Comparison of ENCODE assay signal across 28 mouse cellular contexts in genomic region chr13:93871681-93872080, GRCm38 (mm10).
DNase-seq lines count a peak whose midpoint lies in the region; ATAC-seq and TF ChIP-seq lines count a peak whose summit lies in the region.
"Had no signal": no experiment of that assay in that cellular context is flagged by ENCODE, and none has a peak within 500 bp of the region (broad histone marks: within the 10 kb centered on the region; RNA-seq: fewer than 3 reads in every experiment).

No protein-coding gene starts in this region.

- WGBS in heart, adult 2 months: 56% methylated on average over 10 of the region's 10 CpGs
- 41% methylated on average over 10 of the region's 10 CpGs for WGBS in heart, embryonic 15.5 days

- ATAC-seq in heart, embryonic 15.5 days (replicated peaks; ENCODE audit: insufficient number of reproducible peaks, insufficient read depth, low FRiP score, low read depth): no peak
- ATAC-seq: forebrain, postnatal 0 days; inflammation-experienced regulatory T-cells, adult 6 months; liver, embryonic 12.5 days; midbrain, embryonic 16.5 days; Patski had no signal

- TF ChIP-seq POLR2A in heart, adult 2 months (IDR thresholded peaks at IDR 0.05; ENCODE audit: insufficient read depth, low read depth, low read length): no peak

- H3K4me2 ChIP-seq in heart, embryonic 15.5 days: no peak overlapping the region
- H3K4me2 ChIP-seq: hindbrain, embryonic 14.5 days; limb, embryonic 13.5 days; liver, embryonic 12.5 days; neural tube, embryonic 13.5 days had no signal

- H3K36me3 ChIP-seq in heart, adult 2 months (ENCODE audit: control insufficient read depth, insufficient read depth, low read length): no peaks in the 10 kb centered on the region
- no peaks in the 10 kb centered on the region for H3K36me3 ChIP-seq in heart, embryonic 15.5 days
- H3K36me3 ChIP-seq: G1E; liver, embryonic 12.5 days; midbrain, embryonic 10.5 days; neural tube, embryonic 13.5 days had no signal

- no peaks in the 10 kb centered on the region for H3K27me3 ChIP-seq in heart, adult 2 months (ENCODE audit: control insufficient read depth, insufficient read depth, low read length)
- H3K27me3 ChIP-seq in heart, embryonic 15.5 days: no peaks in the 10 kb centered on the region
- H3K27me3 ChIP-seq: CH12.LX; limb, embryonic 13.5 days; liver, embryonic 12.5 days; neural tube, embryonic 13.5 days; Patski had no signal

- DNase-seq in heart, adult 11 months: peak; percentile 76
- no peak for DNase-seq in heart, adult 2 months
- no peak for DNase-seq in heart, postnatal 4 days
- DNase-seq in right cerebral cortex, adult 18-20 months: peak; percentile 40
- no peak for DNase-seq in right cerebral cortex, postnatal 14 days
- DNase-seq in layer of hippocampus, adult 9-11 months: no peak
- DNase-seq: adrenal gland, postnatal 36 days; cerebellum, adult 11 months; cerebellum, adult 9-11 months; forebrain, postnatal 0 days; gastrocnemius, postnatal 10 days; kidney, adult 18-20 months; kidney, postnatal 4 days; lung, adult 18-20 months; lung, postnatal 10 days; thymus, postnatal 25 days had no signal

- H3K9ac ChIP-seq in heart, adult 2 months (ENCODE audit: low read depth, low read length): no peak overlapping the region
- no peak overlapping the region for H3K9ac ChIP-seq in heart, embryonic 15.5 days
- H3K9ac ChIP-seq: forebrain, postnatal 0 days; hindbrain, embryonic 14.5 days; limb, embryonic 13.5 days; liver, embryonic 12.5 days; neural tube, embryonic 13.5 days had no signal

- no peaks in the 10 kb centered on the region; the same call in 1 of the 2 replicates for H3K4me1 ChIP-seq in heart, adult 2 months (ENCODE audit: control insufficient read depth, insufficient read depth, low read length)
- 0 out of 2 replicates have a peak, but pooled peaks cover 2% of the 10 kb centered on the region for H3K4me1 ChIP-seq in heart, embryonic 15.5 days (replicated peaks)
- H3K4me1 ChIP-seq: limb, embryonic 13.5 days; liver, embryonic 12.5 days; midbrain, embryonic 10.5 days; neural tube, embryonic 13.5 days had no signal

- no peak overlapping the region for H3K27ac ChIP-seq in heart, adult 2 months
- peak overlapping the region; percentile 32; the same call in 1 of the 2 replicates for H3K27ac ChIP-seq in heart, embryonic 15.5 days
- H3K27ac ChIP-seq: hindbrain, embryonic 14.5 days; limb, embryonic 13.5 days; liver, embryonic 12.5 days; midbrain, embryonic 10.5 days; neural tube, embryonic 13.5 days had no signal

- H3K79me2 ChIP-seq in heart, adult 2 months (replicated peaks; ENCODE audit: control insufficient read depth, insufficient read depth, low read length): no peaks in the 10 kb centered on the region

- no peaks in the 10 kb centered on the region for H3K9me3 ChIP-seq in heart, embryonic 15.5 days (replicated peaks)
- H3K9me3 ChIP-seq: G1E; liver, embryonic 12.5 days; midbrain, embryonic 10.5 days had no signal

- no peak overlapping the region for H3K4me3 ChIP-seq in heart, adult 2 months
- H3K4me3 ChIP-seq in heart, embryonic 15.5 days: no peak overlapping the region
- H3K4me3 ChIP-seq: limb, embryonic 13.5 days; liver, embryonic 12.5 days; midbrain, embryonic 10.5 days; myocyte; neural tube, embryonic 13.5 days had no signal

- TF ChIP-seq CTCF in heart, adult 2 months (IDR thresholded peaks at IDR 0.05): no peak

- intact Hi-C loops in heart, adult 2 months (cut with DNase I): no loop called here

- TF ChIP-seq EP300 in heart, adult 2 months (IDR thresholded peaks at IDR 0.05; ENCODE audit: insufficient read depth, low read depth, low read length): no peak

Comparison
In these comparisons a context has a peak if more than half of its experiments do, and no peak if none do; other contexts are left out.
1. DNase-seq: peak in heart, adult 11 months (single experiment) and right cerebral cortex, adult 18-20 months (single experiment); none in heart, adult 2 months (0 of 2), heart, postnatal 4 days (single experiment), right cerebral cortex, postnatal 14 days (single experiment) and layer of hippocampus, adult 9-11 months (single experiment).